Mouse (Mus musculus) limb, embryonic 14.5 days (tissue): ENCODE results near the gene Ccdc190. TPM values are rescaled to one million over a fixed set of nuclear protein-coding genes. Genes with fewer than 3 reads are reported as not detected.

ENCODE experiments used
- ATAC-seq: fragments of 200-750 bp; cut with Nextera tagmentation; 2 replicates; pipeline ENCODE4 v1.8.0; 2017; ENCODE audit warnings: low read depth, moderate number of reproducible peaks, moderate TSS enrichment; ENCODE audit not compliant: low FRiP score
- DNase-seq: peaks from one replicate; pipeline ENCODE4 v3.0.0-alpha.2; 2015; ENCODE audit warnings: low spot score
- H3K27ac ChIP-seq: fragments of 300-500 bp; sonication (generic); replicated peaks from 2 replicates; pipeline ENCODE4 v1.5.1; 2014; ENCODE audit warnings: low read depth, mild to moderate bottlenecking, low read length, moderate library complexity, mixed read lengths
- H3K27me3 ChIP-seq: fragments of 300-500 bp; sonication (generic); 2 replicates; pipeline ENCODE4 v1.6.1; 2014; ENCODE audit warnings: low read length, mixed read lengths; ENCODE audit not compliant: control insufficient read depth, insufficient read depth
- H3K36me3 ChIP-seq: fragments of 300-500 bp; sonication (generic); 2 replicates; pipeline ENCODE4 v1.6.1; 2014; ENCODE audit warnings: mild to moderate bottlenecking, low read length, moderate library complexity, mixed read lengths; ENCODE audit not compliant: control insufficient read depth, insufficient read depth
- H3K4me1 ChIP-seq: fragments of 300-500 bp; sonication (generic); 2 replicates; pipeline ENCODE4 v1.6.1; 2014; ENCODE audit warnings: antibody characterized with exemption, low read length, mixed read lengths; ENCODE audit not compliant: control insufficient read depth, insufficient read depth
- H3K4me2 ChIP-seq: fragments of 300-500 bp; sonication (generic); replicated peaks from 2 replicates; pipeline ENCODE4 v1.6.1; 2014; ENCODE audit warnings: low read depth, mild to moderate bottlenecking, low read length, moderate library complexity; ENCODE audit not compliant: severe bottlenecking
- H3K4me3 ChIP-seq: fragments of 300-500 bp; sonication (generic); replicated peaks from 2 replicates; pipeline ENCODE4 v1.5.1; 2014; ENCODE audit warnings: low read length
- H3K9ac ChIP-seq: fragments of 300-500 bp; sonication (generic); 2 replicates; pipeline ENCODE4 v1.6.1; 2014; ENCODE audit warnings: mild to moderate bottlenecking, low read depth, low read length, moderate library complexity; ENCODE audit not compliant: severe bottlenecking
- H3K9me3 ChIP-seq: fragments of 300-500 bp; sonication (generic); 2 replicates; pipeline ENCODE4 v1.6.1; 2016; ENCODE audit warnings: low read length; ENCODE audit not compliant: control insufficient read depth
- POLR2A ChIP-seq: fragments of 200-500 bp; IDR thresholded peaks from 2 replicates; pipeline ENCODE4 v1.8.0; 2012; ENCODE audit warnings: inconsistent platforms, mild to moderate bottlenecking, moderate library complexity, borderline replicate concordance; ENCODE audit not compliant: insufficient read depth, insufficient read length; ENCODE audit errors: extremely low read depth
- WGBS: fragments of 180-500 bp; shearing (Covaris S2); extraction: QIAGEN DNeasy Blood & Tissue Kit; methylation state at CpG from one replicate; pipeline ENCODE4 v1.1.7; 2014; 5-methylcytosine and 5-hydroxymethylcytosine counted together
- polyA plus RNA-seq, 2 experiments: library from polyadenylated mRNA; depleted of rRNA in 1 of 2; stranded (reverse) in 1 of 2; unstranded in 1 of 2; fragments of >200 nt; fragmentation: Nextera tagmentation in 1 of 2; extraction: Ambion mirVana in 1 of 2; gene quantifications; 2 replicates each; pipeline versions ENCODE4 v1.2.1 to v1.2.3; 2012 to 2014

The Ccdc190 gene
- polyA plus RNA-seq, 2 experiments, result 0.20 TPM; not detected in 1

- ATAC-seq (no peak), DNase-seq (no peak)
- Histone ChIP-seq H3K4me1 (peaks cover 7% of the 10 kb centered on the region; the same call in 1 of the 2 replicates), H3K9ac (no peak overlapping the region), H3K36me3 (no peaks in the 10 kb centered on the region), H3K4me2 (no peak overlapping the region), H3K4me3 (no peak overlapping the region), H3K27me3 (no peaks in the 10 kb centered on the region), H3K9me3 (peaks cover 7% of the 10 kb centered on the region; the same call in 1 of the 2 replicates), H3K27ac (no peak overlapping the region)
- no peak for TF ChIP-seq POLR2A
- WGBS, result 81% methylated on average over 3 of the region's 3 CpGs
These were observed 17.6 kb downstream of the Ccdc190 start for GRCm38 (mm10) chr1:169946004-169946403.

DNA sequence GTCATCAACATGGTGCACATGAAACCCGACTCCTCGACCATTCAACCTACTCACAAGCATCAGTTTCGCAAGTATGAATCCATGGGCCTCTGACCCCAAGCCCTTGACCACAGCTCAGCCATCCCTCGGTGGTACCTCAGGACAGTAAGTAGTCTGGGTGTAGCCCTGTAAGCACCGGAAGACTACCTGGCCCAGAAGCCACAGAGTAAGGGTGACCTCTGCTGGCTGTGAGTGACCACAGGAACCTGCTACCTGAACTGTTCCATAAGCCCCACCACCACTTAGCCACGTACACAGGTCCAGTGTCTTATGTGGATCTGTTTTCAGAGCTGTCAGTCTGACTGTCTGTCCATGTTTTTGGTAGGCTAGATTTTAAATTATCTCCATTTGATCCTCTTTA lies 19.2 kb downstream of the Ccdc190 start:
- 88% methylated on average over 6 of the region's 6 CpGs for WGBS
- Histone ChIP-seq H3K27me3 (no peaks in the 10 kb centered on the region), H3K4me2 (no peak overlapping the region), H3K4me1 (peaks cover 7% of the 10 kb centered on the region; the same call in 1 of the 2 replicates), H3K9ac (no peak overlapping the region), H3K4me3 (no peak overlapping the region), H3K9me3 (peaks cover 7% of the 10 kb centered on the region; the same call in 1 of the 2 replicates), H3K27ac (no peak overlapping the region), H3K36me3 (peaks cover 11% of the 10 kb centered on the region)
- DNase-seq (no peak), ATAC-seq (no peak)
- no peak for TF ChIP-seq POLR2A

DNA sequence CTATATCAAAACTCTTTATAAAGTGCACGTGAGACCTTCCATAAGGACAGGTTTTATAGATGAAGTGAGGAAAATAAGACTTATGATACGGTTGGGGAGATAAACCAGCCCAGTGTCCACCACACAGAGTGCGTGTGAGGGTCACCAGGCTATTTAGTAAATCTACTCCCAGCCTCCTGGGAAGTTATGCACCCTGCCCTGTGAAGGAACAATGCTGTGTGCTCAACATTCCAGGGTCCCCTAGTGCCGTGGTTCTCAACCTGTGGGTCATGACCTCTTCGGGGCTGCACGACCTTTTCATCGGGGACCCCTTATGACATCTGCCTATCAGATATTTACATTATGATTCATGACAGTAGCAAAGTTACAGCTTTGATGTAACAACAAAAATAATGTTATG lies 19.8 kb downstream of the Ccdc190 start:
- H3K4me3 ChIP-seq, result no peak overlapping the region
- no peak for TF ChIP-seq POLR2A
- H3K36me3 ChIP-seq, result peaks cover 16% of the 10 kb centered on the region
- no peak overlapping the region for H3K9ac ChIP-seq
- WGBS, result 81% methylated on average over 7 of the region's 7 CpGs
- no peak for DNase-seq
- no peak for ATAC-seq
- H3K9me3 ChIP-seq, result peaks cover 7% of the 10 kb centered on the region; the same call in 1 of the 2 replicates
- H3K4me1 ChIP-seq, result peaks cover 7% of the 10 kb centered on the region; the same call in 1 of the 2 replicates
- no peak overlapping the region for H3K27ac ChIP-seq
- no peaks in the 10 kb centered on the region for H3K27me3 ChIP-seq
- H3K4me2 ChIP-seq, result no peak overlapping the region

DNA sequence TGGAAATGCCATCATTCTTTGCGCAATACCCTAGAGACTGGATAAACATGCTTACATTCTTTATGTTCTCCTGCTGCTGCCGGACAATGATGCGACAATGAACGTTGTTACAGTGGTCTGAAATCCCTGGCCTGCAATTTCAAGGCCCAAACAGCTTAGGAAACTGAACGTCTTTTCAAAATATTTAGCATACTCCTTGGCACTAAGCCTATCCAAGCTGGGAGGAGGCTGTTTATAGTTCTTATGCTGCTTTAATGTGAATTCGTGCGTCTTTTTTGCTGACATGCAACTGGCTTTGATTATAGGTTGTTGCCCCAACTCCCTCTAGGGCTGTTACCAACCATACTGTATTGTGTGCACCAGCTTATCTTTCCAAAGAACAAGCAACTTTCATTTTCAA lies 20.4 kb downstream of the Ccdc190 start:
- peaks cover 7% of the 10 kb centered on the region; the same call in 1 of the 2 replicates for H3K9me3 ChIP-seq
- 45% methylated on average over 7 of the region's 7 CpGs for WGBS
- peaks cover 7% of the 10 kb centered on the region; the same call in 1 of the 2 replicates for H3K4me1 ChIP-seq
- no peak overlapping the region for H3K4me3 ChIP-seq
- TF ChIP-seq POLR2A, result no peak
- H3K36me3 ChIP-seq, result peaks cover 16% of the 10 kb centered on the region
- ATAC-seq (no peak; the same call in 1 of the 2 replicates), DNase-seq (peak; percentile 18)
- no peak overlapping the region for H3K9ac ChIP-seq
- no peak overlapping the region for H3K27ac ChIP-seq
- no peak overlapping the region for H3K4me2 ChIP-seq
- H3K27me3 ChIP-seq, result no peaks in the 10 kb centered on the region

DNA sequence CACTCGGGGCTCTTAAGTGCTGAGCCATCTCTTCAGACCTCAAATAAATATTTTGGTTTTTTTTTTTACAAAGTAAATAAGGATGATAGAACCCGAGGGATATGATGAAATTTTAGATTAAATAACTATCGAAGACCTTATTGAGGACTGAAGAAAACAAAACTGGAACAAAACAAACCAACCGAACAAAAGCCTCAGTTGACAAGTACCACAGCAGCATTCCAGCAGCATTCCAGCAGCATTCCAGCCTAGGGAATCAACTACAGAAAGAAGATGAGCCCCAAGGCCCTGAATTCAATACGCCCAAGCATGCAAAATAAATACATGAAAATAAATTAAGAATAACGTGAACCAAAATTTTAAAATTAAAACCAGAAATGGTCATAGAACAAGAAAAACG lies 21.5 kb downstream of the Ccdc190 start:
- no peak for DNase-seq
- peaks cover 3% of the 10 kb centered on the region; the same call in 1 of the 2 replicates for H3K9me3 ChIP-seq
- peaks cover 25% of the 10 kb centered on the region for H3K36me3 ChIP-seq
- H3K27ac ChIP-seq, result no peak overlapping the region
- no peak; the same call in 1 of the 2 replicates for ATAC-seq
- H3K4me1 ChIP-seq, result peaks cover 7% of the 10 kb centered on the region; the same call in 1 of the 2 replicates
- 67% methylated on average over 7 of the region's 7 CpGs for WGBS
- TF ChIP-seq POLR2A, result no peak
- H3K9ac ChIP-seq, result no peak overlapping the region
- H3K27me3 ChIP-seq, result no peaks in the 10 kb centered on the region
- no peak overlapping the region for H3K4me3 ChIP-seq
- no peak overlapping the region for H3K4me2 ChIP-seq
